Mouse (Mus musculus) myocyte (in vitro differentiated cells): ENCODE measurements around the gene Traip. TPM values are rescaled to one million over a fixed set of nuclear protein-coding genes. Genes with fewer than 3 reads are reported as not detected.
A peak's percentile ranks its signal among the peaks of the same experiment; 100 is the strongest.

Experiments used
- H3K27me3 ChIP-seq: one replicate; pipeline ENCODE4 v1.6.1; 2011; ENCODE audit not compliant: control insufficient read depth, insufficient read depth, insufficient read length
- H3K36me3 ChIP-seq: one replicate; pipeline ENCODE4 v1.6.1; 2011; ENCODE audit not compliant: control insufficient read depth, insufficient read depth
- H3K4me2 ChIP-seq: one replicate; pipeline ENCODE4 v1.6.1; 2011; ENCODE audit warnings: low read depth, control low read depth
- H3K4me3 ChIP-seq: one replicate; pipeline ENCODE4 v1.5.1; 2011; ENCODE audit warnings: mild to moderate bottlenecking, control low read depth, moderate library complexity
- H3K79me2 ChIP-seq: one replicate; pipeline ENCODE4 v1.6.1; 2011; ENCODE audit not compliant: control insufficient read depth, insufficient read depth
- H3ac ChIP-seq: one replicate; pipeline ENCODE4 v1.6.1; 2011; ENCODE audit not compliant: control insufficient read depth, insufficient read length
- CEBPB ChIP-seq: IDR thresholded peaks from 2 replicates; pipeline ENCODE4 v1.6.1; 2011; ENCODE audit warnings: mild to moderate bottlenecking, moderate library complexity; ENCODE audit not compliant: poor library complexity, insufficient read depth, severe bottlenecking
- E2F4 ChIP-seq: IDR thresholded peaks from one replicate; pipeline ENCODE4 v1.6.1; 2011; ENCODE audit warnings: mild to moderate bottlenecking, control low read depth, moderate library complexity; ENCODE audit not compliant: insufficient read depth
- MAX ChIP-seq: IDR thresholded peaks from one replicate; pipeline ENCODE4 v1.6.1; 2011; ENCODE audit warnings: low read depth, mild to moderate bottlenecking, control low read depth
- MYOD1 ChIP-seq, 3 experiments: IDR thresholded peaks; one replicate each; pipeline ENCODE4 v1.6.1; 2011; ENCODE audit warnings: control low read depth in 2 of 3, low read depth in 2 of 3, mild to moderate bottlenecking in 2 of 3, moderate library complexity in 1 of 3; ENCODE audit not compliant: insufficient read length in 2 of 3, control insufficient read depth in 1 of 3
- MYOG ChIP-seq, 3 experiments: IDR thresholded peaks; one replicate each; pipeline ENCODE4 v1.6.1; 2011; ENCODE audit warnings: control low read depth in 2 of 3, low read depth in 2 of 3, mild to moderate bottlenecking in 2 of 3; ENCODE audit not compliant: insufficient read length in 2 of 3, control insufficient read depth in 1 of 3, insufficient read depth in 1 of 3
- POLR2A ChIP-seq: IDR thresholded peaks from one replicate; pipeline ENCODE4 v1.6.1; 2011; ENCODE audit warnings: low read depth, mild to moderate bottlenecking, control low read depth, moderate library complexity; ENCODE audit not compliant: insufficient read length
- POLR2AphosphoS2 ChIP-seq: IDR thresholded peaks from one replicate; pipeline ENCODE4 v1.6.1; 2011; ENCODE audit warnings: low read depth, control low read depth; ENCODE audit not compliant: insufficient read length
- REST ChIP-seq: IDR thresholded peaks from one replicate; pipeline ENCODE4 v1.6.1; 2011; ENCODE audit warnings: mild to moderate bottlenecking, control low read depth, moderate library complexity; ENCODE audit not compliant: insufficient read depth, insufficient read length
- SRF ChIP-seq: IDR thresholded peaks from one replicate; pipeline ENCODE4 v1.6.1; 2011; ENCODE audit warnings: low read depth; ENCODE audit not compliant: control insufficient read depth, insufficient read length
- TCF12 ChIP-seq: IDR thresholded peaks from one replicate; pipeline ENCODE4 v1.6.1; 2011; ENCODE audit warnings: mild to moderate bottlenecking, control low read depth; ENCODE audit not compliant: poor library complexity, insufficient read depth, severe bottlenecking
- TCF3 ChIP-seq: IDR thresholded peaks from one replicate; pipeline ENCODE4 v1.6.1; 2011; ENCODE audit warnings: low read depth, control low read depth; ENCODE audit not compliant: insufficient read length
- USF1 ChIP-seq: IDR thresholded peaks from one replicate; pipeline ENCODE4 v1.6.1; 2011; ENCODE audit warnings: low read depth, mild to moderate bottlenecking, control low read depth, moderate library complexity
- polyA plus RNA-seq: library from polyadenylated mRNA; unstranded; fragments of >200 nt; fragmentation: generic; extraction: Trizol; gene quantifications from one replicate; pipeline ENCODE4 v1.2.1, GENCODE M21; 2012; ENCODE audit warnings: missing spikeins

Gene Traip
- polyA plus RNA-seq, 1 experiment, result 4.7 TPM

DNA sequence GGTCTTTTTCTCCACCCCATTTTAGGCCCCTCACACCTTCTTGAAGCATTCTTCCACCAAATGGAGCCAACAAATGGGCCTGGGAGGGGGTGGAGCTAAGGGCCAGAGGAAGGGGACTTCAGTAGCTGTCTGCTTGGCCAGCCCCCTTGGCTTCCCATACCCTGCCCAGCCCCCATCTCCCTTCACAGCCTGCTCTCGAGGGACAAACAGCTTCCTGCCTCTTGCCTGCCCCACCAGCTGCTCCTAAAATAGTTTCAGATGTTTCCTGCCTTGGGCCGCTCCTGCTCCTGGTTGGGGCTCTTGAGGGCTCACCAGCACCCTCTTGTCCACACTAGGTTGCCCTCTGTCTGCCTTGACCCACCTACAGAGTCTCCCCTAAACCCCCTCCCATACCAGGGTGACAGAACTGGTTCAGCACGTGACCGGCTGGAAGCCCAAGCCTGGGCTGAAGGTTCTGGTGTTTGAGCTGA lies 33.5 kb downstream of the Traip start:
- H3ac ChIP-seq, result no peak overlapping the region
- H3K4me2 ChIP-seq, result no peak overlapping the region
- no peak overlapping the region for H3K4me3 ChIP-seq
- no peaks in the 10 kb centered on the region for H3K27me3 ChIP-seq
- TF ChIP-seq TCF3 (no peak), POLR2AphosphoS2 (no peak), CEBPB (no peak), MYOD1 (IDR thresholded peaks at IDR 0.05; ENCODE audit: control insufficient read depth in 1 of 3, insufficient read length in 2 of 3, low read depth in 2 of 3) (no peak), POLR2A (no peak), MAX (no peak), MYOG (IDR thresholded peaks at IDR 0.05; ENCODE audit: control insufficient read depth in 1 of 3, insufficient read depth in 1 of 3, insufficient read length in 2 of 3, low read depth in 2 of 3) (no peak), E2F4 (no peak), USF1 (no peak), TCF12 (no peak), SRF (no peak)
- H3K79me2 ChIP-seq, result no peaks in the 10 kb centered on the region
- H3K36me3 ChIP-seq, result no peaks in the 10 kb centered on the region

DNA sequence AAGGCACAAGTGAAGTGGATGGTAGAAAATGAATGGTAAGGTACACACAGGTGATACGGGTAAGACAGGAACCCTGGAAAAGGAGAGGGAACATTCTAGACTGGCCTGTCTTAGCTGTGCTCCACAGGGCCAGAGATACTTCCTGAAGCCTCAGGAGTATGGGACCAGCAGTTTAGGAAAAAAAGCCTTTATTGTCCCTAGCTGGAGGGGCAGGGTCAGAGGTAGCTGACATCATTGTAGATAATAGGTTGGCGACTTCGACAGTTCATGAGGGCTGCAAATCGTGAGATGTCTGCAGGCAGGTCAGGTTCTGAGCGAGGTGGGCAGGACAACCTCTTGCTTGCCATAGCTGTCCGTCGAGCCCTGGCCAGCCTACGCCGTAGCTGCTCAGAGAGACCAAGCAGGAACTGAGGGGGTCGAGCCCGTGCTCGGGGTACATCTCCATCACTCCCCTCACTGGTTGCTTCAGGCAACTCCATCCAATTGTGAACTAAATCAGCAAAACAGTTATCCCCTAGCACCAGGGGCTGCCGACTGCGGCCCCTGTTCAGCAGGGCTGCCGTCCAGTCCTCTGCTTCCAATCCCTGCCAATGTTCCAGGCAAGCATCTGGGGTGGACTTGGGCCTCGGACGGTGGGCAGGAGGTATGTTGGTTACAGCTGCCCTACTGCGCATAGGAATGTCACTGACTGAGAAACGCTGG lies 34.3 kb downstream of the Traip start:
- H3K4me3 ChIP-seq, result no peak overlapping the region

GRCm38 (mm10) chr9:107984754-107985055 lies 34.8 kb downstream of the Traip start:
- H3K4me3 ChIP-seq, result peak overlapping the region; percentile 26

More for the DNA sequence above, 34.3 kb downstream of the Traip start:
- Histone ChIP-seq H3K27me3 (no peaks in the 10 kb centered on the region), H3K79me2 (no peaks in the 10 kb centered on the region), H3ac (no peak overlapping the region), H3K4me2 (no peak overlapping the region), H3K36me3 (no peaks in the 10 kb centered on the region)
- TF ChIP-seq POLR2AphosphoS2 (no peak), POLR2A (no peak), USF1 (no peak), MYOD1 (IDR thresholded peaks at IDR 0.05; ENCODE audit: control insufficient read depth in 1 of 3, insufficient read length in 2 of 3, low read depth in 2 of 3) (no peak), MAX (no peak), REST (no peak), MYOG (IDR thresholded peaks at IDR 0.05; ENCODE audit: control insufficient read depth in 1 of 3, insufficient read depth in 1 of 3, insufficient read length in 2 of 3, low read depth in 2 of 3) (no peak), E2F4 (no peak), TCF12 (no peak), CEBPB (no peak), TCF3 (no peak), SRF (no peak)

GRCm38 (mm10) chr9:107985131-107986119 lies 35.5 kb downstream of the Traip start, which contains the start of gene Inka1:
Inka1 (minus strand) TSS chr9:107985879.
- Histone ChIP-seq H3K4me2 (peak within 1 kb of the TSS; percentile 83), H3K79me2 (no peaks in the 10 kb centered on the region), H3K27me3 (no peaks in the 10 kb centered on the region), H3ac (peak within 1 kb of the TSS; percentile 9), H3K36me3 (no peaks in the 10 kb centered on the region), H3K4me3 (peak within 1 kb of the TSS; percentile 26)
- no peak for TF ChIP-seq MAX
- peak; percentile 61 for TF ChIP-seq POLR2A

More at GRCm38 (mm10) chr9:107984754-107985055, 34.8 kb downstream of the Traip start:
- Histone ChIP-seq H3K27me3 (no peaks in the 10 kb centered on the region), H3K79me2 (no peaks in the 10 kb centered on the region), H3ac (no peak overlapping the region), H3K36me3 (no peaks in the 10 kb centered on the region), H3K4me2 (peak overlapping the region; percentile 83)
- TF ChIP-seq TCF12 (no peak), USF1 (no peak), MYOD1 (IDR thresholded peaks at IDR 0.05; ENCODE audit: control insufficient read depth in 1 of 3, insufficient read length in 2 of 3, low read depth in 2 of 3) (no peak), POLR2AphosphoS2 (no peak), TCF3 (no peak), E2F4 (no peak), MAX (no peak), MYOG (IDR thresholded peaks at IDR 0.05; ENCODE audit: control insufficient read depth in 1 of 3, insufficient read depth in 1 of 3, insufficient read length in 2 of 3, low read depth in 2 of 3) (no peak), SRF (no peak), POLR2A (no peak), REST (no peak), CEBPB (no peak)
